ENCODE assay signal across 10 mouse cellular contexts in genomic region chr6:50821401-50822235, GRCm38 (mm10).
DNase-seq lines count a peak whose midpoint lies in the region; ATAC-seq and TF ChIP-seq lines count a peak whose summit lies in the region.
"Had no signal": no experiment of that assay in that cellular context is flagged by ENCODE, and none has a peak within 500 bp of the region (broad histone marks: within the 10 kb centered on the region; RNA-seq: fewer than 3 reads in every experiment).

No protein-coding gene starts in this region.

- H3K36me3 ChIP-seq in kidney, embryonic 15.5 days: no peaks in the 10 kb centered on the region
- H3K36me3 ChIP-seq in forebrain, embryonic 11.5 days (ENCODE audit: control insufficient read depth, insufficient read depth, low read length): no peaks in the 10 kb centered on the region
- H3K36me3 ChIP-seq in limb, embryonic 10.5 days: no peaks in the 10 kb centered on the region
- H3K36me3 ChIP-seq in midbrain, postnatal 0 days (ENCODE audit: insufficient read depth, low read length): no peaks in the 10 kb centered on the region
- H3K36me3 ChIP-seq: heart, embryonic 12.5 days had no signal

- ATAC-seq in kidney, embryonic 15.5 days (replicated peaks; ENCODE audit: low FRiP score): peak; percentile 85
- peak; percentile 71 for ATAC-seq in forebrain, embryonic 11.5 days (replicated peaks; ENCODE audit: low FRiP score)
- peak; percentile 56 for ATAC-seq in midbrain, postnatal 0 days (ENCODE audit: low FRiP score)

- no peak for TF ChIP-seq CTCF in midbrain, postnatal 0 days (IDR thresholded peaks at IDR 0.05)

- peak overlapping the region; percentile 96 for H3K27ac ChIP-seq in kidney, embryonic 15.5 days
- no peak overlapping the region; the same call in 1 of the 2 replicates for H3K27ac ChIP-seq in forebrain, embryonic 11.5 days (ENCODE audit: low read depth, low read length)
- H3K27ac ChIP-seq in limb, embryonic 10.5 days: peak overlapping the region; percentile 72
- H3K27ac ChIP-seq in midbrain, postnatal 0 days (ENCODE audit: low read depth, low read length): peak overlapping the region; percentile 7
- H3K27ac ChIP-seq: liver, embryonic 14.5 days had no signal

- no peak overlapping the region for H3K4me2 ChIP-seq in kidney, embryonic 15.5 days
- H3K4me2 ChIP-seq in forebrain, embryonic 11.5 days (ENCODE audit: low read depth, low read length, severe bottlenecking): no peak overlapping the region
- H3K4me2 ChIP-seq in midbrain, postnatal 0 days (ENCODE audit: low read depth, low read length, poor library complexity, severe bottlenecking): no peak overlapping the region
- H3K4me2 ChIP-seq: heart, embryonic 12.5 days had no signal

- no peaks in the 10 kb centered on the region for H3K27me3 ChIP-seq in kidney, embryonic 15.5 days
- no peaks in the 10 kb centered on the region for H3K27me3 ChIP-seq in forebrain, embryonic 11.5 days (ENCODE audit: control insufficient read depth, insufficient read depth, low read length)
- peaks cover 11% of the 10 kb centered on the region; the same call in 1 of the 2 replicates for H3K27me3 ChIP-seq in limb, embryonic 10.5 days (ENCODE audit: low read depth, poor library complexity, severe bottlenecking)
- no peaks in the 10 kb centered on the region for H3K27me3 ChIP-seq in midbrain, postnatal 0 days (ENCODE audit: insufficient read depth, low read length)

- H3K4me3 ChIP-seq in kidney, embryonic 15.5 days (replicated peaks): no peak overlapping the region
- H3K4me3 ChIP-seq in forebrain, embryonic 11.5 days (ENCODE audit: low read depth, low read length): no peak overlapping the region
- no peak overlapping the region for H3K4me3 ChIP-seq in limb, embryonic 10.5 days
- no peak overlapping the region for H3K4me3 ChIP-seq in midbrain, postnatal 0 days (ENCODE audit: low read depth, low read length)
- H3K4me3 ChIP-seq: heart, embryonic 12.5 days had no signal

- H3K4me1 ChIP-seq in kidney, embryonic 15.5 days: peaks cover 81% of the 10 kb centered on the region
- H3K4me1 ChIP-seq in forebrain, embryonic 11.5 days (replicated peaks; ENCODE audit: control insufficient read depth, insufficient read depth, low read length): peaks cover 16% of the 10 kb centered on the region; the same call in 1 of the 2 replicates
- peaks cover 62% of the 10 kb centered on the region for H3K4me1 ChIP-seq in limb, embryonic 10.5 days
- peaks cover 14% of the 10 kb centered on the region; the same call in 1 of the 2 replicates for H3K4me1 ChIP-seq in midbrain, postnatal 0 days (ENCODE audit: insufficient read depth, low read length)

- no peaks in the 10 kb centered on the region for H3K9me3 ChIP-seq in kidney, embryonic 15.5 days (replicated peaks)
- no peaks in the 10 kb centered on the region for H3K9me3 ChIP-seq in forebrain, embryonic 11.5 days (ENCODE audit: control insufficient read depth, low read length)
- H3K9me3 ChIP-seq in limb, embryonic 10.5 days (replicated peaks): no peaks in the 10 kb centered on the region
- no peaks in the 10 kb centered on the region for H3K9me3 ChIP-seq in midbrain, postnatal 0 days (ENCODE audit: low read length)
- H3K9me3 ChIP-seq: heart, embryonic 12.5 days had no signal

- WGBS in kidney, embryonic 15.5 days: 30% methylated on average over 12 of the region's 12 CpGs
- 48% methylated on average over 12 of the region's 12 CpGs for WGBS in forebrain, embryonic 11.5 days
- WGBS in limb, embryonic 10.5 days: 47% methylated on average over 12 of the region's 12 CpGs
- WGBS in midbrain, postnatal 0 days: 15% methylated on average over 12 of the region's 12 CpGs

- no peak for DNase-seq in kidney, adult 8-10 months
- DNase-seq in forebrain, embryonic 11.5 days (ENCODE audit: low spot score): no peak
- DNase-seq in limb, embryonic 10.5 days (ENCODE audit: low spot score): no peak
- peak; percentile 71 for DNase-seq in midbrain, postnatal 0 days (ENCODE audit: low spot score)
- DNase-seq in layer of hippocampus, adult 11-12 months (ENCODE audit: low spot score): no peak
- DNase-seq in layer of hippocampus, postnatal 14 days (ENCODE audit: low spot score in 2 of 2): no peak
- DNase-seq in adrenal gland, postnatal 25 days: no peak

- H3K9ac ChIP-seq in kidney, embryonic 15.5 days: no peak overlapping the region
- no peak overlapping the region for H3K9ac ChIP-seq in forebrain, embryonic 11.5 days (ENCODE audit: low read length)
- no peak overlapping the region for H3K9ac ChIP-seq in midbrain, postnatal 0 days (replicated peaks; ENCODE audit: low read length, poor library complexity, severe bottlenecking)
- H3K9ac ChIP-seq: heart, embryonic 12.5 days; liver, embryonic 14.5 days had no signal
